Mouse (Mus musculus): ENCODE results near the gene Rnf144a.

Rnf144a gene

DNA sequence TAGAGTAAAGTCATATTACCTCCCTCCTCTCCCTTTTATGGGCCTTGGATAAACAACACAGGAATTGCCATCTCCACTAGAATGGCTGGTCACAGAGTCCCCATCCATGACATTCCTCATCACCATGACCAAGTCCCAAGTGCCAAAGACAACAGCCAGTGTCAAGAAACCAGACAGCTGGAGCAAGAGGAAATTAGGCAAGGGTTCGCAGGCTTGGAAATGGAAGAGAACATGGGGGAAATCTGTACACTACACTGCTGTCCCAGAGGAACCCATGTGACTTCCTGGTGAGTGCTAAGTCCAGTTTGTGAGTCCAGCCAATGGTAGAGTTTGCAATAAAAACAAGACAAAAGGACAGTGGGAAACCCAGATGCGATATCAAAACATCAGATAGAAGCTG is 47.7 kb downstream of the Rnf144a start:
- no peak for DNase-seq

GRCm38 (mm10) chr12:26366372-26366771 is 48.7 kb downstream of the Rnf144a start:
- DNase-seq = peak; percentile 58 to 76

DNA sequence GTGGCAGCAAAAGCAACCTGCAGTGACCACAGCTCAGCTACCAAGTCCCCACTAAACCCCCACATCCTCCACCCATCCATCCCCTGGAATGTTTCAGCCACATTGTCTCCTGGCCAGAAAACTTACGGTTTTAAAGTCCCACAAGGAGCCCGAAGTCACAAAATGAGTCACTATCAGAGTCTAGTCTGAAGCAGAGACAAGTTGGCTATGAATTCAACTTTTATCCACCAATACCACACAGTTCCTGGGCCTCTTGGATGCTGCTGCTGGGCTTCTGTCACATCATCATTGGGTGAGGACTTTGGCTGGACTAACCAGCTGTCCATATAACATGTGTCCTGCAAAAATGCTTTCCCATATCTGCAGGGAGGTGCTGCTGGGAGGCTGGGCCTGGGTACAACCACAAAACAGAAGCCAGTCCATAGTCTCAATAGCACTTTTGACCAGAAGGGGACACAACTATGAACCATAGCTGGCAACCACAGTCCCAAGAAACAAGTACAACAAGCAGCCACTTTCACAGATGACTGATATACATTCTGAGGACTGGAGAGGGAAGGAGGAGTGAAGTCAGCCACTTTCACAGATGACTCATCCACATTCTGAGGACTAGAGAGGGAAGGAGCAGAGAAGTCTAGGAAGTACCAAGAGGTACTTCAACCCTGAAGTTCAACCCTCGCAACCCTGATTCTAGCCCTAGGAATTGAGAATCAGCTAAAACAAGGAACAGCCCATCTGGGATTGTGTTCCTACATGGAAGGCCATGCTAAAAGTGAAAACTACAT is 49.3 kb downstream of the Rnf144a start:
- DNase-seq = peak; percentile 29 to 42

GRCm38 (mm10) chr12:26364822-26365221 is 50.2 kb downstream of the Rnf144a start:
- DNase-seq = peak in 1 of 2 experiments; percentile 26

DNA sequence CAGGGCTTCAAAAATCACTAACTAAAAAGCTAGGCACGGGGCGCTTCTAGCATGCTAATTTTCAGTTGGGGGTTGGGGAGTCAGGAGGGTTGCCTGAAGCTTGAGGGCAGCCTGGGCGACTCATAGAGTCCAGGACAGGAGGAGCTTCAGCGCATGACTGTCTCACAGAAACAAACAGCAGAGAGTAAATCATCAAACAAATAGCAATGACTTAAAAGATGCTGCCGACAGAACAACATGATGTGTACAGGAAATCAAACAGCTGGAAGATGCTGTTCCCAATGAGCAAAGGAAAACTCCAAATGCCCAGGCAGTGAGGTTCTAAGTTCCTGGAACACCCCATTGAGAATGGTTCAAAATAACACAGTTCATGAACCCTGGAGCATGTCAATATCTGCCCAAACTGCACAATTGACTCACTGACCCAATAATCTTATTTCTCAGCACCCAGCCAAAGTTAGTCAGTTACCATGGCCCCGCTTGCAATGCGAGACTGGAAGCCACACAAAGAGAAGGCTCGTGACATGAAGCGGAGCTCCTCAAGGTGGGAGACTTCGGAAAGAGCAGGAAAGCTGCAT is 54.0 kb downstream of the Rnf144a start:
- DNase-seq = peak in 1 of 2 experiments; percentile 40

DNA sequence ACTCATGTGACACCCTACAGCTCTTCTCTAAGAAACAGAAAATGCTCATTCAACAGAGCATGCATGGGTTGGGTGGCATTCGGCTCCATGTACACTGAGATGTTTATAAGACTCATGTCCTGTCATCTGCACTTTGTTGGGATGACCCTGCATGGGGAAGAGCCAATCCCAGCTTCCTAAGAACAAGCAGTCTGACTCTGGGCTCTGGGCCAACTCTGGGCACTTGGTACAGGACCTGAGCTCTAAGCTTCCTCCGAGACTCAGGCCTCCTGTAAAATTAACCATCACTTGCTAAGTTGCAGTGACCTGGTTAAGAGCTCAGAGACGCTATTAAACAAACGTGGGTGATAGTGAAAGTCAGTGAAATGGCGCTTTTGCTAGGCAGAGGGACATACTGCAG is 55.2 kb downstream of the Rnf144a start:
- peak; percentile 76 to 86 for DNase-seq

- no peak for DNase-seq
Observed at GRCm38 (mm10) chr12:26359241-26359640, 55.8 kb downstream of the Rnf144a start.

GRCm38 (mm10) chr12:26357246-26357645 is 57.8 kb downstream of the Rnf144a start:
- no peak for DNase-seq

DNA sequence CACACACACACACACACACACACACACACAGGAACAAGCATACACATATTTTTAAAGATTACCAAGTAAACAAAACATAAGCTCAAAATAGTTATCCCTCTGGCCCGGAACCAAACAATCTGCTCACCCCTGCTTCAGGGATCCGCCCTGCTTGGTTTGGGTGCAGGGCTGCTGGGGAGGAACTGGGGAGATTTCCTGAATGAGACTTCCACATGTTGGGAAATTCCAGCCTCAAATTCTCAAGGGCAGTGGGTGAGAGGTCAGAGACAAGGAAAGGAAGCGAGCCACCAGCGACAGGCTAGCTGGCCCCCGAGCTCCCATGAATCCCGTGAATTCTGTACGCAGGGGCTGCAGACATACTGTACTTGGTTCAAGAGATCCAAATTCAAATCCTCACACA is 58.9 kb downstream of the Rnf144a start:
- DNase-seq = peak; percentile 69 to 84

GRCm38 (mm10) chr12:26351321-26351720 is 63.7 kb downstream of the Rnf144a start:
- DNase-seq = peak in 1 of 2 experiments; percentile 32

- DNase-seq = no peak
Observed at GRCm38 (mm10) chr12:26344408-26344807, 70.6 kb downstream of the Rnf144a start.

- no peak for DNase-seq
Observed at GRCm38 (mm10) chr12:26343131-26343530, 71.9 kb downstream of the Rnf144a start.

GRCm38 (mm10) chr12:26342663-26343062 is 72.4 kb downstream of the Rnf144a start:
- DNase-seq = peak; percentile 27 to 55

- peak; percentile 31 to 34 for DNase-seq
Observed at GRCm38 (mm10) chr12:26342086-26342485, 73.0 kb downstream of the Rnf144a start.

GRCm38 (mm10) chr12:26340621-26341020 is 74.4 kb downstream of the Rnf144a start:
- DNase-seq = no peak

DNA sequence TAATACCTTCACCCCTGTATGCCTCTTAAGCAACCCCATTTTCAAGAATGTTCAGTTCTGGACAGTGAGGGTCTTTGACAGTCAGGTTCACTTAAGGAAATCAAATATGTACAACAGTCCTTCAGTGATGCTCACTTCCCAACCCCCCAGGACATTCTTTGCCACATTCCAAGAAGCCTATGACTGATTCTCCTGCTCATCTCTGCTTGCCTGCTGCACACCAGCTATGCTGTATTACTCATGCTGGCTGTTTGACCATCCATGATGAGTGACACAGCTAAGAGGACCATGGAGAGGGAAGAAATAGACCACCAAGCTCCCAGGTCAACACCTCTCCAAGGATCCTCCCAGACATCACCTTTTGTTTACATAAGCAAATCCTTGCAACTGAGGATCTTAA is 75.2 kb downstream of the Rnf144a start:
- DNase-seq = no peak

DNA sequence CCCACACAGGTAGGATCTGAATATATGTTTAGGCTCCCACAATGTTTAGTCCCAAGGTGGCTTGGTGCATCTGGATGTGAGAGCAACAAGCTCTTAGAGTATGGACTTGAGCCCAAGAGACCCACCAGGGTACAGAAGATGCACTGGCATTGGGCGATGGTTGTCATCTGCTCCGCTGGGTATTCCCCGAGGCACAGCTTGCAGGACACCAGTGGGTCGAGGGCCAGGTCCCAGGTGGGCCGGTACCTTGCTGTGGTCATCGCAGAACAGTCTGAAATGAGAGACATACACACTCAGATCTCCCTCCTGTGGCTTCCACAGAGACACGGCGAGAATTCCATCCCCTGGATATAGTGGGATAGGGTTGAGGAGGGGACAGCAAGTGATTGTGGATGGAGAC is 75.9 kb downstream of the Rnf144a start:
- no peak for DNase-seq

DNA sequence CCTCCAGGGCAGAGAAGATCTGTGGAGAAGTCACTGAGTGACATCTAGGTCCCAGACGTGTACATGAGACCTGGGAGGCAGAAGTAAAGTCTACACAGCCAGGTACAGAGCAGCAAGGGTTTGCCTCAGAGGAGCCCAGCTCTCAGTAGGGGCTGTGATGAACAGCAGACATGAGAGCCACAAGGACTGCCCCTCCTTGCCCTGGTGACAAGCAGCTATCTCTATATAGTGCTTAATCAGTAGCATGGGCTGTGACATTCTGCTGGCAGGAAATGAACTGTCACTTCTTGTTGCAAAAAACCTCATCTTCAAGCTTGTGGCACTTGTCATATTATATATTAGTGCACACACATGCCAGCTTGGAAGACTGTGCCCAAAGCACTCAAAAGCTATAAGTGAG is 81.4 kb downstream of the Rnf144a start:
- DNase-seq = no peak

- peak; percentile 60 to 80 for DNase-seq
Observed at GRCm38 (mm10) chr12:26331048-26331447, 84.0 kb downstream of the Rnf144a start.

DNA sequence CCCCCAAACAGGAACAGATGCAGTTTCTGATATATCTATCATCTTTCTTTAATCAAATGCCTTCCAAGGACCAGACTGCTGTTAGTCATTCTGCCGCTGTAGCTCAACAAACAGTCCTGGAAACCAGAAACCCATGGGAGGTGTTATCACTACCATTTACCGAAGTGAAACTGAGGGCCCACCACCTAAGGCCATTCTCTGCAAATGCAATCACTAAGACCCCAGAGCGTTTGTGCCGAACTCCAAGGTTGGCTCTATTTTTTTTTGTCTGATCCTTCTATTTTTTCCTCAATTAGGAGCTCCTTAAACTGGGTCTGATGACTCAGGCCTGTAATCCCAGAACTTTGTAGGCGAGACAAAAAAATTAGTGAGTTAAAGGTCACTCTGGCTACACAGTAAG is 85.3 kb downstream of the Rnf144a start:
- no peak for DNase-seq

GRCm38 (mm10) chr12:26329031-26329675 is 85.9 kb downstream of the Rnf144a start:
- DNase-seq = no peak

- no peak for DNase-seq
Observed at GRCm38 (mm10) chr12:26323783-26324364, 91.2 kb downstream of the Rnf144a start.

DNA sequence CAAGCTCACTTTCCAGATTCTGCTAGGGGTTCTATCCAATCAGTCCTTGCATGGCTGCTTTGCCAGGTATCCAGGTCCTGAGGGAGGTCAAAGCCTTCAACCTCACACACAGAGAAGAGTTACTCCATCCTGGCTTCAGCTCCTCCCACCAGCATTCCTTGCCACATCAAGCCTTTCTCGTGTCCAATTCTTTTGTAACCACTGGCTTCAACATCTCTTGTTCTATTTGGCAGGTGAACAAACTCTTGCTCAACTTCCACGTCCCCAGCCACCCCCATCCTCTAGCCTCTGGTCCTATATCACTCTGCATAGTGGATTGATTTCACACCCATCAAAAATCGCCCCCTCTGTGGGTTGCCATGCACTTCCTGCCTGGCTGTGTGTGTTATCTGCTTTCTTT is 98.8 kb downstream of the Rnf144a start:
- DNase-seq = peak; percentile 28 to 46

DNA sequence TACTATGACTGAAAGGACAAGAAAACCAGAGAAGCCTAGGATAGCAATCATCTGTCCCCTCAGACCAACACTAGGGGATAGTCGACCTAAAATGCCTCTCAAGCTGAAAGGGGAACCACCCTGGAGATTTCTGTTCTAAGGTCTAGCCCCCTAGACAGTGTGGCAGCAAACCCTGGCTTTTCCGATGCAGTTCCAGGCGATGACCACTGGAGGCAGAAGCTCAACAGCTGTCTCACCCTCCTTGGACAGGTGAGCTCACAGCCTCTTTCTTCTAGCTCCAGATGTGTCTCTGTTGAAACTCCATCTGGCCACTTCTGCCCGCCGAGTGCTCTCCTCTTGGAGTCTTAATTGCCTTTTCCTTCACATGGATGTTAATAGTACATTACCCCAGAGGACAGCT is 100.1 kb downstream of the Rnf144a start:
- DNase-seq = peak; percentile 49 to 66
